Comparison of ENCODE assay signal across 24 mouse cellular contexts in genomic region chr9:48345456-48345855, GRCm38 (mm10). TPM values are rescaled to one million over a fixed set of nuclear protein-coding genes. Genes with fewer than 3 reads are reported as not detected.
"Had no signal": no experiment of that assay in that cellular context is flagged by ENCODE, and none has a peak within 500 bp of the region (broad histone marks: within the 10 kb centered on the region; RNA-seq: fewer than 3 reads in every experiment).

No protein-coding gene starts in this region.

- DNase-seq: gastrocnemius, adult 2 months; gastrocnemius, postnatal 10 days; gastrocnemius, postnatal 25 days; heart, adult 18-20 months; heart, postnatal 10 days; heart, postnatal 4 days; kidney, adult 11 months; kidney, adult 2 months; kidney, adult 9 months; kidney, postnatal 10 days; kidney, postnatal 25 days; kidney, postnatal 4 days; liver had no signal

- H3K9ac ChIP-seq: heart, embryonic 12.5 days; hindbrain, embryonic 12.5 days; hindbrain, embryonic 15.5 days; limb, embryonic 12.5 days had no signal

- H3K9me3 ChIP-seq: heart, embryonic 10.5 days; heart, embryonic 12.5 days; hindbrain, embryonic 10.5 days; hindbrain, embryonic 12.5 days; hindbrain, embryonic 15.5 days; limb, embryonic 10.5 days; limb, embryonic 12.5 days had no signal

- H3K4me3 ChIP-seq: gastrocnemius, adult 2 months; heart, embryonic 10.5 days; heart, embryonic 12.5 days; hindbrain, embryonic 10.5 days; hindbrain, embryonic 12.5 days; hindbrain, embryonic 15.5 days; layer of hippocampus, adult 2 months; left cerebral cortex, adult 2 months; limb, embryonic 10.5 days; limb, embryonic 12.5 days had no signal

- ATAC-seq: hindbrain, postnatal 0 days; intestine, embryonic 16.5 days had no signal

- H3K27ac ChIP-seq: gastrocnemius, adult 2 months; heart, embryonic 10.5 days; hindbrain, embryonic 10.5 days; hindbrain, embryonic 12.5 days; hindbrain, embryonic 15.5 days; hindbrain, postnatal 0 days; layer of hippocampus, adult 2 months; left cerebral cortex, adult 2 months; limb, embryonic 10.5 days; limb, embryonic 12.5 days had no signal

- H3K27me3 ChIP-seq: heart, embryonic 12.5 days; hindbrain, embryonic 12.5 days; hindbrain, embryonic 15.5 days; limb, embryonic 12.5 days had no signal

- H3K36me3 ChIP-seq: heart, embryonic 10.5 days; heart, embryonic 12.5 days; hindbrain, embryonic 10.5 days; hindbrain, embryonic 12.5 days; hindbrain, embryonic 15.5 days; limb, embryonic 10.5 days; limb, embryonic 12.5 days had no signal

- H3K4me1 ChIP-seq: hindbrain, embryonic 10.5 days; hindbrain, embryonic 12.5 days; hindbrain, embryonic 15.5 days; limb, embryonic 10.5 days had no signal

- H3K4me2 ChIP-seq: heart, embryonic 12.5 days; hindbrain, embryonic 12.5 days; hindbrain, embryonic 15.5 days; limb, embryonic 12.5 days had no signal

RNA-seq across cellular contexts. Expression of gene Nxpe2, which starts 7.8 kb away (rescaled TPM):
- total RNA-seq: hindbrain, postnatal 0 days had no signal
